Mouse (Mus musculus) megakaryocyte, embryonic 14.5 days (primary cell): Measurements from ENCODE around the gene Junb.

Source experiments
- FLI1 ChIP-seq: IDR thresholded peaks from 2 replicates; pipeline ENCODE4 v1.6.1; 2012; ENCODE audit warnings: low read length, inconsistent platforms, mixed read lengths
- GATA1 ChIP-seq: IDR thresholded peaks from 3 replicates; pipeline ENCODE4 v1.6.1; 2012; ENCODE audit warnings: mixed read lengths, low read length, inconsistent platforms, borderline replicate concordance

DNA sequence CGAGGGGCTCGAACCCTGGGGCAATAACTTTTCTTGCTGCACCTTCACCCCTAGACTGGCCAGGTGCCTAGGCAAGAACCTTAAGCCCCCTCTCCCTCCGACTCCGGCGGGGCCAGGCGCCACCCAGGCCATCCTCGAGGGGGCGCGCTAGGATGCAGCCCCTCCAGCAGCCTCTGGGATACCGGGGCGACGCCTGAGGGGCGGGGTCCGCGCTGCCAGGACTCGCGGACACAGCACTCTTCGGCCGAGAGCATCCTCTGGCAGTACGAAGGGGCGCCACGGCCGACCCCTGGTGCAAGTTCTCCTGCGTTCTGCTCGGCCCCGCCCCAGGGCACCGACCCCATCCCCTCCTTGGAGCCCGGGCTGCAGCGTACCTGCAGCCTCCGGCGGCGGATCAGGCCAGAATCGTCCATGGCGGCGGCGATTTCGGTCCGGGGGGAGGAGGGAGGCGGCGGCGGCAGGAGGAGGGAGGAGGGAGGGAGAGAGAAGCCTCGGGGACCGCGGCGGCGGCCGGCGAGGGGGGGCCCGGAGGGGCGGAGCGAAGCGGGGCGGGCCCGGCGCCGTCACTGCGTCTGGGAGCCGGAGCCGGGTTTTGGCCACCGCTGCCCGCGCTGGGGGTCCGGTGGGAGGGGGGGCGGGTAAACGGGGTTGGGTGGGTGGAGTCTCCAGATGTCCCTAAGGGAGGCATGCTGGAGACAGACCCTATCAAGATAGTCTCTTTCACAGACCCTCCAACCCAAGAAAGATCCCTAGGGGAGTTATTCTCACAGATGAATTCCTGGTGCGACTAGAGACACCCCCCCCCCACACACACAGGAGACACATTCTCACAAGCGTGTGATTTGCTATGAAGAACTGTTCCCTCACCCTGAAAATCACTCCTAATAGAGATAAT is 32.6 kb downstream of the Junb start:
- TF ChIP-seq GATA1 = no peak
- TF ChIP-seq FLI1 = no peak
